Mouse (Mus musculus) heart, postnatal 4 days (tissue): ENCODE measurements around the gene Tm2d1. TPM values are rescaled to one million over a fixed set of nuclear protein-coding genes. Genes with fewer than 3 reads are reported as not detected.

Experiments
- DNase-seq: peaks from one replicate; pipeline ENCODE4 v3.0.0; 2021
- total RNA-seq, 2 experiments: library from RNA; stranded (reverse); gene quantifications; 2 replicates each; pipeline ENCODE4 v1.2.3; 2021

Tm2d1 gene
- total RNA-seq, 2 experiments from 2014 or later, result 44.4 to 44.6 TPM

GRCm38 (mm10) chr4:98321371-98322111, 61.6 kb downstream of the Tm2d1 start:
- DNase-seq, result peak; percentile 72

GRCm38 (mm10) chr4:98318769-98319168, 64.3 kb downstream of the Tm2d1 start:
- no peak for DNase-seq

DNA sequence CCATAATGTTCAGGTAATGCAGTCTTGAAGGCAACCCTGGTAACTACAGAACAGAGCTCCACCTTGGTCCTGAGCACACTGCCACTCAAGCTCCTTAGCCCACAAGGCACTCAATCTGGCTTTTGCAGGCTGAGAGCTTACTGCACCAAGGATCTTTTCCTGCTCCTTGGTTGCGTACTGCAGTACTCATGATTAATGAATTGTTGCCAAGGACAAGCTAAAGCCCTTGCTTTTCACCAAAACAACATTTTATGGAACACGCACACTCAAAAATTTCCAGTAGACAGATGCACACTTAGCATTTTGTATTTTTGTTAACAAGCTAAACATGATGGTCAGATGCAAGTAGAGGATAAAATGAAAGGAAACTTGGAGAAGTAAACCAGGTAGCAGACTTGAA, 66.0 kb downstream of the Tm2d1 start:
- no peak for DNase-seq

Other genes starting within 250 kb of the Tm2d1 start
- gene Patj, start 12.5 kb upstream of the Tm2d1 start, total RNA-seq, result 10 to 100 TPM; 22.8 to 24.7 TPM